Mouse (Mus musculus) stomach, embryonic 15.5 days (tissue): ENCODE results near the gene Dysf. TPM values are rescaled to one million over a fixed set of nuclear protein-coding genes. Genes with fewer than 3 reads are reported as not detected.

ENCODE experiments used
- ATAC-seq: fragments of 200-750 bp; cut with Nextera tagmentation; 2 replicates; pipeline ENCODE4 v1.8.0; 2017; ENCODE audit warnings: low read depth, moderate number of reproducible peaks, moderate TSS enrichment; ENCODE audit not compliant: insufficient read depth, low FRiP score
- H3K27ac ChIP-seq: fragments of 300-500 bp; sonication (generic); 2 replicates; pipeline ENCODE4 v1.5.1; 2015; ENCODE audit warnings: mild to moderate bottlenecking, inconsistent platforms
- H3K27me3 ChIP-seq: fragments of 300-500 bp; sonication (generic); replicated peaks from 2 replicates; pipeline ENCODE4 v1.6.1; 2015; ENCODE audit warnings: inconsistent platforms
- H3K36me3 ChIP-seq: fragments of 300-500 bp; sonication (generic); 2 replicates; pipeline ENCODE4 v1.6.1; 2015; ENCODE audit warnings: inconsistent platforms
- H3K4me1 ChIP-seq: fragments of 300-500 bp; sonication (generic); 2 replicates; pipeline ENCODE4 v1.6.1; 2015; ENCODE audit warnings: inconsistent platforms
- H3K4me2 ChIP-seq: fragments of 300-500 bp; sonication (generic); 2 replicates; pipeline ENCODE4 v1.6.1; 2015; ENCODE audit warnings: mild to moderate bottlenecking, inconsistent platforms
- H3K4me3 ChIP-seq: fragments of 300-500 bp; sonication (generic); replicated peaks from 2 replicates; pipeline ENCODE4 v1.5.1; 2015; ENCODE audit warnings: inconsistent platforms
- H3K9ac ChIP-seq: fragments of 300-500 bp; sonication (generic); 2 replicates; pipeline ENCODE4 v1.6.1; 2015; ENCODE audit warnings: inconsistent platforms
- H3K9me3 ChIP-seq: fragments of 300-500 bp; sonication (generic); 2 replicates; pipeline ENCODE4 v1.6.1; 2016; ENCODE audit warnings: inconsistent platforms
- WGBS: fragments of 180-500 bp; shearing (Covaris S2); methylation state at CpG from one replicate; pipeline ENCODE4 v1.1.7; 2015; 5-methylcytosine and 5-hydroxymethylcytosine counted together
- polyA plus RNA-seq: library from polyadenylated mRNA; unstranded; fragments of >200 nt; fragmentation: Nextera tagmentation; extraction: Ambion mirVana; gene quantifications from 2 replicates; pipeline ENCODE4 v1.2.1, GENCODE M21; 2015

The Dysf gene
- polyA plus RNA-seq, 1 experiment from 2014 or later: 8.2 TPM

GRCm38 (mm10) chr6:84084757-84085156 lies 76.4 kb downstream of the Dysf start:
- no peaks in the 10 kb centered on the region for H3K4me1 ChIP-seq
- no peak overlapping the region for H3K4me2 ChIP-seq
- no peak for ATAC-seq
- H3K9me3 ChIP-seq: no peaks in the 10 kb centered on the region
- WGBS: 68% methylated on average over 10 of the region's 10 CpGs
- H3K27ac ChIP-seq: no peak overlapping the region
- H3K36me3 ChIP-seq: no peaks in the 10 kb centered on the region
- H3K4me3 ChIP-seq: no peak overlapping the region
- no peaks in the 10 kb centered on the region for H3K27me3 ChIP-seq
- no peak overlapping the region for H3K9ac ChIP-seq

- Histone ChIP-seq H3K27ac (no peak overlapping the region), H3K4me3 (no peak overlapping the region), H3K36me3 (no peaks in the 10 kb centered on the region), H3K4me2 (no peak overlapping the region), H3K27me3 (no peaks in the 10 kb centered on the region), H3K4me1 (no peaks in the 10 kb centered on the region), H3K9ac (no peak overlapping the region), H3K9me3 (no peaks in the 10 kb centered on the region)
- no peak for ATAC-seq
- WGBS: 15% methylated on average over 4 of the region's 4 CpGs
These were observed 85.1 kb downstream of the Dysf start for GRCm38 (mm10) chr6:84093473-84093872.

DNA sequence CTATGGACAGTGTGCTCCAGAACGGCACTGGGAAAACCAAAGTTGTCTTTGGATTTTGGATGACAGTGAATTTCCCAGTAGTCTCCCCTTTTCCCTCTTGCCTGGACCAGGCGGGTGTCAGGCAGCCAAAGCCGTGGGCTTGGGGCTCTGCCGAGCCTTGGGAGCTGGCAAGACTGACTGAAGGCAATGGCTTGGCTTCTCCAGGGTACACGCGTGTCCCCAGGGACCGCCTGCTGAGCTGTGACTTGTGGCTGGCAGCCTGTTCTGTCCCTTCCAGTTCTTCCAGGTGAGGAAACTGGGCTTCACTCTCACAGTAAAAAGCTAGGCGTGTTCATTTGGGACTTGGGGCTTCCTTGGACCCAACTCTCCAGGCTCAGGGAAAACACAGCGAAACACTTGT lies 86.1 kb downstream of the Dysf start:
- H3K27ac ChIP-seq: no peak overlapping the region
- no peak overlapping the region for H3K4me2 ChIP-seq
- H3K9ac ChIP-seq: no peak overlapping the region
- H3K4me3 ChIP-seq: no peak overlapping the region
- ATAC-seq: no peak
- H3K36me3 ChIP-seq: no peaks in the 10 kb centered on the region
- H3K27me3 ChIP-seq: no peaks in the 10 kb centered on the region
- H3K4me1 ChIP-seq: no peaks in the 10 kb centered on the region
- WGBS: 86% methylated on average over 9 of the region's 9 CpGs
- no peaks in the 10 kb centered on the region for H3K9me3 ChIP-seq

DNA sequence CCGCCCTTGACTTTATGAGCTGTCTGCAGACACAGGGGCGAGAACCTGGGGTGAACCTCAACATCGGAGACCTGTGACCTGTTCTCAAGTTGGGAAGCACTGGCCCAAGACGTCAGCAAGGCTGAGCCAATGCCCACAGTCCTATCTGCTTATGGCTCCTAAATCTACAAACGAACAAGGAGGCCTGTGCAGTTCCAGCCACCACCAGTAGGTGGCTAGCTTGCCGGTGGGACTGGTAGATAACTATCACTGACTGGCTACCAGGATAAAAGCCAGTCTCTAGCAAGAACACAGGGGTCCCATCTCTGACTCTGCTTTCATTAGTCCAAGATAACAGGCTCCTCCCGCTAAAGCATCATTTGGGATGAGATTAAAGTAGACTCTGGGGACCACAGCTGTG lies 86.6 kb downstream of the Dysf start:
- no peak for ATAC-seq
- Histone ChIP-seq H3K4me3 (no peak overlapping the region), H3K4me2 (no peak overlapping the region), H3K27ac (no peak overlapping the region), H3K36me3 (no peaks in the 10 kb centered on the region), H3K9me3 (no peaks in the 10 kb centered on the region), H3K4me1 (no peaks in the 10 kb centered on the region), H3K9ac (no peak overlapping the region), H3K27me3 (no peaks in the 10 kb centered on the region)
- 25% methylated on average over 7 of the region's 7 CpGs for WGBS

DNA sequence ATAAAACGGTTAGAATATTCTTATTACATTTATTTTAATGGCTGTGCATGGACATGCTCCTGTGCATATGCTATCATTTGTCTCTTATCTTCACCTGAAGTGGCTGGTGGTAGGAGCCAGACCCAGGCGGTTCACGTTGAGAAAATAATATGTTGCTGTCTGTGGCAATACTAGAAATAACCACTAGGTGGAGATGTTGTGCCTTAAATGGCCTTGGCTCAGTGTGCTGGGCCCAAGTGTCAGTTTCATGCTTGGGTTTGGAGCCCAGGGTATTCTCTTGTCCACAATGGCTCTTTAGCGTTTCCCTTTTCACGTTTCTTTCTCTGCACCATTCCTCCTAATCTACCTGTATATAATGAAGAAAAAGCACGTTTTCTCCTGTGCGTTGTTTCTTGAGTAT lies 87.5 kb downstream of the Dysf start:
- 10% methylated on average over 7 of the region's 7 CpGs for WGBS

GRCm38 (mm10) chr6:84102002-84102401 lies 93.6 kb downstream of the Dysf start:
- ATAC-seq: no peak
- no peak overlapping the region for H3K4me3 ChIP-seq
- H3K4me1 ChIP-seq: peaks cover 20% of the 10 kb centered on the region
- H3K4me2 ChIP-seq: peak overlapping the region; percentile 21; the same call in 1 of the 2 replicates
- 36% methylated on average over 15 of the region's 15 CpGs for WGBS
- no peak overlapping the region for H3K27ac ChIP-seq
- H3K36me3 ChIP-seq: no peaks in the 10 kb centered on the region
- no peak overlapping the region for H3K9ac ChIP-seq
- peaks cover 25% of the 10 kb centered on the region for H3K27me3 ChIP-seq
- no peaks in the 10 kb centered on the region for H3K9me3 ChIP-seq

More for the DNA sequence above, 87.5 kb downstream of the Dysf start:
- no peaks in the 10 kb centered on the region for H3K4me1 ChIP-seq
- H3K9ac ChIP-seq: no peak overlapping the region
- H3K9me3 ChIP-seq: no peaks in the 10 kb centered on the region
- H3K36me3 ChIP-seq: no peaks in the 10 kb centered on the region
- no peaks in the 10 kb centered on the region for H3K27me3 ChIP-seq
- H3K4me3 ChIP-seq: no peak overlapping the region
- no peak overlapping the region for H3K4me2 ChIP-seq
- peak; percentile 32; the same call in 1 of the 2 replicates for ATAC-seq
- H3K27ac ChIP-seq: no peak overlapping the region

- Histone ChIP-seq H3K4me2 (peak overlapping the region; percentile 75), H3K9me3 (no peaks in the 10 kb centered on the region), H3K9ac (no peak overlapping the region), H3K36me3 (no peaks in the 10 kb centered on the region), H3K4me1 (peaks cover 20% of the 10 kb centered on the region), H3K4me3 (peak overlapping the region; percentile 38), H3K27me3 (peaks cover 25% of the 10 kb centered on the region), H3K27ac (no peak overlapping the region)
- 3% methylated on average over 40 of the region's 40 CpGs for WGBS
- peak; percentile 21; the same call in 1 of the 2 replicates for ATAC-seq
These were observed 97.0 kb downstream of the Dysf start for GRCm38 (mm10) chr6:84105148-84106022.

DNA sequence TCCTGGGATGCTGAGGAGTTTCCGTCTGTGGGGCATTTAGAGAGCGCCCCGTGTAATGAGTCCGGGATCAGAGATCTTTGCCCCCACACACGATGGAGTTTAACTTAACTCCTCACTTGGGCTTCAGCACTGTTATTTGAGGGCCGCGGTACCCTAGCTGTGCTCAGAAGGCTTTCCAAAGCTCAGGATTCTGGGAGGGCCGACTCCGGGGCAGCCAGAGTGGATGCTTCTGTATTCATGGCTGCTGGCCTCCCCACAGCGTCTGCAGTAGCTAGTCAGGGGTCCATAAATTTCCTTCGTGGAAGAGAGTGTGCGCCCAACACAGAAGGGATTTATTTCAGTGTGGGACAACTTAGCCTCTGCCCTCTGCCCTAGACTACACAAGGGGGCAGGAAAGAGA lies 97.7 kb downstream of the Dysf start:
- ATAC-seq: no peak
- H3K9ac ChIP-seq: no peak overlapping the region

DNA sequence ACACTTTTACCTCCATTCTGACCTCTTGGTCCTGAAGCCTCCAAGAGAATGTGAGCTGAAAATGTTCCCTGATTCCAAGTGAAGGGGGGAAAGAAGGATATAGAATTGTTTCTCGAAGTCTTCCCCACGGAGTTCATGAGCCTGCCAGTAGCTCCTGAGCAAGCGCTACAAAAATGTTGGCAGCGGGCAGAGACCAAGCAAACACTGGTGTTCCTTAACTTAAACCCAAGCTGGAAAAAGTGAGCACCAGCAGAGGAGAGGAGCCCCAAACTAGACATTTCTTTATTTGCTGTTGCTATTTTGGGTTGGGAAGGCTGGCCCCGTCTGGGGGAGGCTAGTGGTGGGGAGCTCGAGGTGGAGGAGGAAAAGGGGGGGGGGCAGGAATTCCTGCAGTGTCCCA lies 102.0 kb downstream of the Dysf start:
- ATAC-seq: no peak
- H3K4me1 ChIP-seq: peaks cover 9% of the 10 kb centered on the region
- H3K9ac ChIP-seq: no peak overlapping the region
- 60% methylated on average over 6 of the region's 6 CpGs for WGBS
- no peak overlapping the region for H3K27ac ChIP-seq
- no peak overlapping the region for H3K4me3 ChIP-seq
- H3K4me2 ChIP-seq: no peak overlapping the region
- peaks cover under 1% of the 10 kb centered on the region; the same call in 1 of the 2 replicates for H3K27me3 ChIP-seq
- H3K36me3 ChIP-seq: no peaks in the 10 kb centered on the region
- H3K9me3 ChIP-seq: no peaks in the 10 kb centered on the region

More for the DNA sequence above, 97.7 kb downstream of the Dysf start:
- Histone ChIP-seq H3K4me1 (peaks cover 20% of the 10 kb centered on the region), H3K4me3 (peak overlapping the region; percentile 38), H3K4me2 (peak overlapping the region; percentile 75), H3K36me3 (no peaks in the 10 kb centered on the region), H3K27ac (no peak overlapping the region), H3K9me3 (no peaks in the 10 kb centered on the region), H3K27me3 (peaks cover 25% of the 10 kb centered on the region)
- 16% methylated on average over 12 of the region's 12 CpGs for WGBS

- Histone ChIP-seq H3K36me3 (no peaks in the 10 kb centered on the region), H3K27ac (no peak overlapping the region), H3K4me1 (0 out of 2 replicates have a peak, but pooled peaks cover 3% of the 10 kb centered on the region), H3K4me2 (no peak overlapping the region), H3K27me3 (no peaks in the 10 kb centered on the region; the same call in 1 of the 2 replicates), H3K4me3 (no peak overlapping the region), H3K9ac (no peak overlapping the region), H3K9me3 (no peaks in the 10 kb centered on the region)
- ATAC-seq: no peak
- 79% methylated on average over 11 of the region's 11 CpGs for WGBS
These were observed 102.7 kb downstream of the Dysf start for GRCm38 (mm10) chr6:84111106-84111505.

GRCm38 (mm10) chr6:84119731-84120530 lies 111.5 kb downstream of the Dysf start:
- Histone ChIP-seq H3K36me3 (no peaks in the 10 kb centered on the region), H3K9ac (no peak overlapping the region), H3K27me3 (no peaks in the 10 kb centered on the region), H3K27ac (no peak overlapping the region), H3K4me1 (no peaks in the 10 kb centered on the region), H3K9me3 (no peaks in the 10 kb centered on the region), H3K4me2 (no peak overlapping the region), H3K4me3 (no peak overlapping the region)
- no peak for ATAC-seq
- 61% methylated on average over 24 of the region's 24 CpGs for WGBS

DNA sequence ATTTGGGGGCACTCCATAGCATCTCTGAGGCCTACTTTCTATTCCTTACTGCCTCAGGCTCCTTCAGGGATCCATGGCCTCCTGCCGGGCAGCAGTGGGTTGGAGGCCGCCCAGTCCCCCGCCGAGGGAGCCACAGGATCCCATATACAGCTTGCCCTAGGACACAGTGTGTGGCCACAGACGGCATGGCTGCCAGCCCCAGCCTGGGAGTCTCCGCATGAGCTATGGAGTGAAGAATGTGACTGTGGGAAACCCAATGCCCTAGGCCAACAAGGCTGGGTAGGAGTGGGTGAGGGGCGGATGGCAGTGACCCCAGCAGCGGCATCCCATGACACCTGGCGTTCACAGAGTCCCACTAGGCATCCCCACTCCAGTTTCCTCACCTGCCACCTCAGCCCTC lies 116.2 kb downstream of the Dysf start:
- Histone ChIP-seq H3K27ac (no peak overlapping the region), H3K36me3 (no peaks in the 10 kb centered on the region), H3K9ac (no peak overlapping the region), H3K27me3 (no peaks in the 10 kb centered on the region), H3K9me3 (no peaks in the 10 kb centered on the region), H3K4me2 (no peak overlapping the region), H3K4me3 (no peak overlapping the region), H3K4me1 (no peaks in the 10 kb centered on the region)
- ATAC-seq: no peak
- 88% methylated on average over 9 of the region's 9 CpGs for WGBS
